In genomic region chr4:153616058-153616457, GRCm38 (mm10) we compare ENCODE assay signal across 26 mouse cellular contexts.
DNase-seq lines count a peak whose midpoint lies in the region; ATAC-seq and TF ChIP-seq lines count a peak whose summit lies in the region.
"Had no signal": no experiment of that assay in that cellular context is flagged by ENCODE, and none has a peak within 500 bp of the region (broad histone marks: within the 10 kb centered on the region; RNA-seq: fewer than 3 reads in every experiment).

No protein-coding gene starts in this region.

- no peaks in the 10 kb centered on the region for H3K27me3 ChIP-seq in midbrain, postnatal 0 days (ENCODE audit: insufficient read depth, low read length)
- no peaks in the 10 kb centered on the region for H3K27me3 ChIP-seq in midbrain, embryonic 14.5 days (ENCODE audit: control insufficient read depth, insufficient read depth, low read length)
- H3K27me3 ChIP-seq in kidney, embryonic 14.5 days (ENCODE audit: control insufficient read depth, insufficient read depth, low read length) = no peaks in the 10 kb centered on the region
- H3K27me3 ChIP-seq: CH12.LX; forebrain, embryonic 15.5 days; heart, embryonic 13.5 days; midbrain, embryonic 12.5 days; neural tube, embryonic 12.5 days; Patski had no signal

- no peak for ATAC-seq in midbrain, postnatal 0 days (ENCODE audit: low FRiP score)
- no peak for ATAC-seq in midbrain, embryonic 14.5 days (ENCODE audit: low FRiP score, low TSS enrichment)
- no peak for ATAC-seq in kidney, embryonic 14.5 days (ENCODE audit: low FRiP score, low TSS enrichment)
- ATAC-seq: forebrain, embryonic 15.5 days; Patski had no signal

- H3K9me3 ChIP-seq in midbrain, postnatal 0 days (ENCODE audit: low read length) = no peaks in the 10 kb centered on the region
- H3K9me3 ChIP-seq in midbrain, embryonic 14.5 days (ENCODE audit: control insufficient read depth, low read length) = no peaks in the 10 kb centered on the region
- H3K9me3 ChIP-seq in kidney, embryonic 14.5 days (ENCODE audit: control insufficient read depth, low read length) = peaks cover 4% of the 10 kb centered on the region; the same call in 1 of the 2 replicates
- H3K9me3 ChIP-seq: forebrain, embryonic 15.5 days; midbrain, embryonic 12.5 days; neural tube, embryonic 12.5 days had no signal

- H3K4me1 ChIP-seq in midbrain, postnatal 0 days (ENCODE audit: insufficient read depth, low read length) = no peaks in the 10 kb centered on the region
- no peaks in the 10 kb centered on the region for H3K4me1 ChIP-seq in midbrain, embryonic 14.5 days (ENCODE audit: control insufficient read depth, insufficient read depth, low read length)
- no peaks in the 10 kb centered on the region for H3K4me1 ChIP-seq in kidney, embryonic 14.5 days (ENCODE audit: control insufficient read depth, insufficient read depth, low read length)
- H3K4me1 ChIP-seq: forebrain, embryonic 15.5 days; heart, embryonic 13.5 days; midbrain, embryonic 12.5 days; neural tube, embryonic 12.5 days had no signal

- H3K9ac ChIP-seq in midbrain, postnatal 0 days (replicated peaks; ENCODE audit: low read length, poor library complexity, severe bottlenecking) = no peak overlapping the region
- no peak overlapping the region for H3K9ac ChIP-seq in midbrain, embryonic 14.5 days (replicated peaks; ENCODE audit: low read length)
- no peak overlapping the region for H3K9ac ChIP-seq in kidney, embryonic 14.5 days (ENCODE audit: low read depth, low read length)
- H3K9ac ChIP-seq: forebrain, embryonic 15.5 days; heart, embryonic 13.5 days; midbrain, embryonic 12.5 days; neural tube, embryonic 12.5 days had no signal

- TF ChIP-seq CTCF in midbrain, postnatal 0 days (IDR thresholded peaks at IDR 0.05) = no peak

- DNase-seq in layer of hippocampus, adult 11-12 months (ENCODE audit: low spot score) = peak; percentile 21
- DNase-seq in layer of hippocampus, adult 9-10 months (ENCODE audit: low spot score) = no peak
- peak; percentile 50 for DNase-seq in midbrain, postnatal 0 days (ENCODE audit: low spot score)
- no peak for DNase-seq in midbrain, embryonic 14.5 days
- DNase-seq in layer of hippocampus, adult 9-11 months = peak; percentile 53
- no peak for DNase-seq in gastrocnemius, postnatal 10 days
- DNase-seq: adrenal gland, postnatal 36 days; B cell, adult 2 months; cerebellum, adult 11-12 months; cerebellum, postnatal 14 days; gastrocnemius, postnatal 36 days; heart, adult 2 months; heart, postnatal 14 days; kidney, adult 18-20 months; retina, postnatal 1 day; spleen, adult 18-20 months; thymus, postnatal 14 days had no signal

- 74% methylated on average over 8 of the region's 8 CpGs for WGBS in midbrain, postnatal 0 days
- WGBS in midbrain, embryonic 14.5 days = 73% methylated on average over 8 of the region's 8 CpGs
- 82% methylated on average over 8 of the region's 8 CpGs for WGBS in kidney, embryonic 14.5 days

- H3K4me2 ChIP-seq in midbrain, postnatal 0 days (ENCODE audit: low read depth, low read length, poor library complexity, severe bottlenecking) = no peak overlapping the region
- no peak overlapping the region for H3K4me2 ChIP-seq in midbrain, embryonic 14.5 days (ENCODE audit: low read length)
- H3K4me2 ChIP-seq in kidney, embryonic 14.5 days (replicated peaks; ENCODE audit: low read depth, low read length) = no peak overlapping the region
- H3K4me2 ChIP-seq: forebrain, embryonic 15.5 days; heart, embryonic 13.5 days; midbrain, embryonic 12.5 days; neural tube, embryonic 12.5 days had no signal

- no peak overlapping the region for H3K4me3 ChIP-seq in midbrain, postnatal 0 days (ENCODE audit: low read depth, low read length)
- no peak overlapping the region for H3K4me3 ChIP-seq in midbrain, embryonic 14.5 days (replicated peaks; ENCODE audit: low read depth, low read length)
- H3K4me3 ChIP-seq in kidney, embryonic 14.5 days (ENCODE audit: low read length) = no peak overlapping the region
- H3K4me3 ChIP-seq: forebrain, embryonic 15.5 days; heart, adult 2 months; heart, embryonic 13.5 days; midbrain, embryonic 12.5 days; neural tube, embryonic 12.5 days had no signal

- H3K36me3 ChIP-seq in midbrain, postnatal 0 days (ENCODE audit: insufficient read depth, low read length) = no peaks in the 10 kb centered on the region
- H3K36me3 ChIP-seq in midbrain, embryonic 14.5 days (ENCODE audit: control insufficient read depth, insufficient read depth, low read length) = no peaks in the 10 kb centered on the region
- no peaks in the 10 kb centered on the region for H3K36me3 ChIP-seq in kidney, embryonic 14.5 days (ENCODE audit: control insufficient read depth, insufficient read depth, low read length)
- H3K36me3 ChIP-seq: forebrain, embryonic 15.5 days; G1E; heart, embryonic 13.5 days; midbrain, embryonic 12.5 days; neural tube, embryonic 12.5 days had no signal

- no peak overlapping the region for H3K27ac ChIP-seq in midbrain, postnatal 0 days (ENCODE audit: low read depth, low read length)
- no peak overlapping the region for H3K27ac ChIP-seq in midbrain, embryonic 14.5 days (replicated peaks; ENCODE audit: low read depth, low read length)
- H3K27ac ChIP-seq in kidney, embryonic 14.5 days (ENCODE audit: low read depth, low read length) = no peak overlapping the region
- H3K27ac ChIP-seq: forebrain, embryonic 15.5 days; heart, adult 2 months; heart, embryonic 13.5 days; kidney, postnatal 0 days; midbrain, embryonic 12.5 days; neural tube, embryonic 12.5 days had no signal

Comparison
In these comparisons a context has a peak if more than half of its experiments do, and no peak if none do; other contexts are left out.
1. DNase-seq: peak in layer of hippocampus, adult 11-12 months (single experiment), midbrain, postnatal 0 days (single experiment) and layer of hippocampus, adult 9-11 months (single experiment); none in layer of hippocampus, adult 9-10 months (single experiment), midbrain, embryonic 14.5 days (single experiment) and gastrocnemius, postnatal 10 days (single experiment).